Mouse (Mus musculus) olfactory bulb, adult 2 months (tissue): ENCODE results near the gene Sval2.

Experiments
- CTCF ChIP-seq: fragments of 200-500 bp; IDR thresholded peaks from 2 replicates; pipeline ENCODE4 v1.5.1; 2012; ENCODE audit warnings: low read depth, mild to moderate bottlenecking, low read length, moderate library complexity; ENCODE audit not compliant: insufficient read depth
- POLR2A ChIP-seq: fragments of 200-500 bp; IDR thresholded peaks from 2 replicates; pipeline ENCODE4 v1.6.1; 2012; ENCODE audit warnings: mild to moderate bottlenecking, low read depth, low read length, moderate library complexity; ENCODE audit not compliant: insufficient read depth

DNA sequence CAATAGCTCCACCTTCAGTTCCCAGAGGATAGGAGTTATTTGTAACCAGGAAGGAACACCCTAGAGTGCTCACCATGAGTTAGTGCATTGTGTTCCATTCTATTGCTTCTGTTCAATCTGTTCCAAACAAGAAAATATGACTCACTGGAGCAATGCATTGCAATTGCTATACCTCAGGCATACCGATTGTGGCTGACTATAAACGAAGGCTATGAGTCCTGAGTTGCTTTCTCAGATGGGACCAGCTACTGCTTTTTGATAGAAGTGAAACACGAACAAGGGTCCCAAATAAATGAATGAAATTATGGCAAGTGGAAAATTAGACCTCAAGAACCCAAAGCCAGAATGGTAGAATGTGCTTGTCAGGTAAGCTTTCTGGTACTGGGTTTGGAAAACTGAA, at the start of gene Sval2:
- TF ChIP-seq CTCF, result no peak
- no peak for TF ChIP-seq POLR2A
